Mouse (Mus musculus): Measurements from ENCODE around the gene Gm3409.
"Not testable (repeated sequence)": the region's sequence is repeated elsewhere in the genome, so short reads cannot be mapped to it uniquely, and the experiment has no call there.

DNA sequence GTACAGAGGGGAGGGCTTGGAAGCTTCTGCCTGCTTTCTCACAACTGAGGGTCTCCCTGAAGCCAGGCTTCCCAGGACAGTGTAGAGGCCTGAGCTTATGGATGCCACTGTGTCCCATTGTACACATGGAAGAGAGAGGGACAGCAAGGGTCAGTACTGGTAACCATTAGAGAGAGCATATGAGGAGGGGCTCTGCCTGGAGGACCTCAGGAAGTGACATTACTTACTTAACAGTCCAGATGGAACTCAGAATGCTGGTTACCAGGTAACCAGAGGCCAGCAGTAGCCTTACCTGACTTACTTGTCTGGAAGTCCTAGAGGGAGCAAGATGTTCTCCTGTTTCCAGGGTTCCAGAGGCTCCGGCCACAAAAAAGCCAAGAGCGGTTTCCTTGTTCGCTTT lies 11.9 kb upstream of the Gm3409 start, which contains the start of gene Gm3404:
- not testable (repeated sequence) for TF ChIP-seq EP300, CTCF (IDR thresholded peaks at IDR 0.05; ENCODE audit: low read depth)
